Mouse (Mus musculus) bone marrow, adult 2 months (tissue): Measurements from ENCODE around the gene Rreb1. TPM values are rescaled to one million over a fixed set of nuclear protein-coding genes. Genes with fewer than 3 reads are reported as not detected.

Experiments used
- H3K27ac ChIP-seq: fragments of 200-500 bp; 2 replicates; pipeline ENCODE4 v1.5.1; 2012; ENCODE audit warnings: low read depth, mild to moderate bottlenecking, control low read depth, inconsistent platforms, low read length; ENCODE audit not compliant: control insufficient read depth, poor library complexity, insufficient read depth
- H3K4me1 ChIP-seq: fragments of 200-500 bp; 2 replicates; pipeline ENCODE4 v1.6.1; 2011; ENCODE audit warnings: low read length; ENCODE audit not compliant: control insufficient read depth, insufficient read depth
- H3K4me3 ChIP-seq: fragments of 200-500 bp; replicated peaks from 2 replicates; pipeline ENCODE3; 2011; ENCODE audit warnings: mild to moderate bottlenecking, low read depth, low read length, control low read depth; ENCODE audit not compliant: control insufficient read depth
- CTCF ChIP-seq: fragments of 200-500 bp; IDR thresholded peaks from 2 replicates; pipeline ENCODE4 v1.5.1; 2011; ENCODE audit warnings: low read length, control low read depth; ENCODE audit not compliant: control insufficient read depth, insufficient read depth
- POLR2A ChIP-seq: fragments of 200-500 bp; IDR thresholded peaks from 2 replicates; pipeline ENCODE4 v1.6.1; 2011; ENCODE audit warnings: low read depth, mild to moderate bottlenecking, control low read depth, low read length, borderline replicate concordance; ENCODE audit not compliant: control insufficient read depth
- WGBS: fragments of 180-500 bp; shearing (Covaris S2); methylation state at CpG from one replicate; pipeline ENCODE4 v1.1.7; 2018; 5-methylcytosine and 5-hydroxymethylcytosine counted together
- polyA plus RNA-seq: library from polyadenylated mRNA; stranded (reverse); fragments of >200 nt; gene quantifications from 2 replicates; pipeline ENCODE4 v1.2.4, GENCODE M21; 2011; ENCODE audit warnings: low replicate concordance; ENCODE audit not compliant: missing spikeins, insufficient read depth, insufficient read length

The Rreb1 gene
- polyA plus RNA-seq, 1 experiment = 17.7 TPM

GRCm38 (mm10) chr13:37773476-37773875 is 4.7 kb upstream of the Rreb1 start:
- Histone ChIP-seq H3K4me1 (no peaks in the 10 kb centered on the region; the same call in 1 of the 2 replicates), H3K27ac (no peak overlapping the region), H3K4me3 (no peak overlapping the region)
- TF ChIP-seq POLR2A = no peak
- no peak for TF ChIP-seq CTCF

GRCm38 (mm10) chr13:37776675-37777074 is 1.5 kb upstream of the Rreb1 start:
- TF ChIP-seq CTCF (no peak), POLR2A (no peak)
- no peaks in the 10 kb centered on the region; the same call in 1 of the 2 replicates for H3K4me1 ChIP-seq
- H3K27ac ChIP-seq = no peak overlapping the region

GRCm38 (mm10) chr13:37777351-37778146 is 651 bp upstream of the Rreb1 start:
- TF ChIP-seq CTCF (no peak), POLR2A (no peak)
- Histone ChIP-seq H3K27ac (peak overlapping the region; percentile 62), H3K4me1 (no peaks in the 10 kb centered on the region; the same call in 1 of the 2 replicates), H3K4me3 (peak overlapping the region; percentile 84)
- 39% methylated on average over 25 of the region's 25 CpGs for WGBS

More at GRCm38 (mm10) chr13:37776675-37777074, 1.5 kb upstream of the Rreb1 start:
- H3K4me3 ChIP-seq = no peak overlapping the region

- H3K4me1 ChIP-seq = peaks cover 2% of the 10 kb centered on the region; the same call in 1 of the 2 replicates
- H3K4me3 ChIP-seq = peak overlapping the region; percentile 84
- 1% methylated on average over 33 of the region's 33 CpGs for WGBS
- TF ChIP-seq POLR2A (peak; percentile 26; the same call in 1 of the 2 replicates), CTCF (no peak)
- H3K27ac ChIP-seq = peak overlapping the region; percentile 62
These were observed 513 bp downstream of the Rreb1 start for GRCm38 (mm10) chr13:37778594-37779231.

- 3% methylated on average over 9 of the region's 9 CpGs for WGBS
- TF ChIP-seq CTCF (no peak), POLR2A (no peak)
- Histone ChIP-seq H3K4me3 (peak overlapping the region; percentile 84), H3K27ac (peak overlapping the region; percentile 62), H3K4me1 (peaks cover 4% of the 10 kb centered on the region)
These were observed 1.1 kb downstream of the Rreb1 start for GRCm38 (mm10) chr13:37779251-37779667.

GRCm38 (mm10) chr13:37781557-37781956 is 3.4 kb downstream of the Rreb1 start:
- 62% methylated on average over 2 of the region's 2 CpGs for WGBS
- peaks cover 6% of the 10 kb centered on the region for H3K4me1 ChIP-seq
- no peak overlapping the region for H3K27ac ChIP-seq
- H3K4me3 ChIP-seq = no peak overlapping the region
- TF ChIP-seq POLR2A = no peak
- TF ChIP-seq CTCF = no peak

GRCm38 (mm10) chr13:37782144-37782543 is 3.9 kb downstream of the Rreb1 start:
- no peak overlapping the region for H3K4me3 ChIP-seq
- peaks cover 6% of the 10 kb centered on the region for H3K4me1 ChIP-seq
- TF ChIP-seq POLR2A (no peak), CTCF (no peak)
- H3K27ac ChIP-seq = no peak overlapping the region
- 79% methylated on average over 6 of the region's 6 CpGs for WGBS

GRCm38 (mm10) chr13:37783676-37784075 is 5.5 kb downstream of the Rreb1 start:
- no peak overlapping the region for H3K4me3 ChIP-seq
- no peak overlapping the region for H3K27ac ChIP-seq
- TF ChIP-seq CTCF (no peak), POLR2A (no peak)
- peaks cover 6% of the 10 kb centered on the region for H3K4me1 ChIP-seq
- 70% methylated on average over 6 of the region's 6 CpGs for WGBS
